Mouse (Mus musculus) forebrain, embryonic 11.5 days (tissue): Measurements from ENCODE around the gene Gtf2f2. TPM values are rescaled to one million over a fixed set of nuclear protein-coding genes. Genes with fewer than 3 reads are reported as not detected.

Experiments used
- ATAC-seq: fragments of 200-750 bp; cut with Nextera tagmentation; replicated peaks from 2 replicates; pipeline ENCODE4 v1.8.0; 2017; ENCODE audit warnings: moderate TSS enrichment; ENCODE audit not compliant: low FRiP score
- DNase-seq: peaks from one replicate; pipeline ENCODE4 v3.0.0-alpha.2; 2017; ENCODE audit warnings: low spot score
- H3K27ac ChIP-seq: fragments of 300-500 bp; sonication (generic); 2 replicates; pipeline ENCODE4 v1.5.1; 2014; ENCODE audit warnings: low read depth, low read length
- H3K27me3 ChIP-seq: fragments of 300-500 bp; sonication (generic); 2 replicates; pipeline ENCODE4 v1.6.1; 2014; ENCODE audit warnings: mild to moderate bottlenecking, low read length, mixed read lengths; ENCODE audit not compliant: control insufficient read depth, insufficient read depth
- H3K36me3 ChIP-seq: fragments of 300-500 bp; sonication (generic); 2 replicates; pipeline ENCODE4 v1.6.1; 2014; ENCODE audit warnings: mild to moderate bottlenecking, low read length, moderate library complexity, mixed read lengths; ENCODE audit not compliant: control insufficient read depth, insufficient read depth
- H3K4me1 ChIP-seq: fragments of 300-500 bp; sonication (generic); replicated peaks from 2 replicates; pipeline ENCODE4 v1.6.1; 2014; ENCODE audit warnings: low read length, mixed read lengths; ENCODE audit not compliant: control insufficient read depth, insufficient read depth
- H3K4me2 ChIP-seq: fragments of 300-500 bp; sonication (generic); 2 replicates; pipeline ENCODE4 v1.6.1; 2014; ENCODE audit warnings: low read depth, mild to moderate bottlenecking, low read length, moderate library complexity, mixed read lengths; ENCODE audit not compliant: severe bottlenecking
- H3K4me3 ChIP-seq: fragments of 300-500 bp; sonication (generic); 2 replicates; pipeline ENCODE4 v1.5.1; 2014; ENCODE audit warnings: low read depth, low read length
- H3K9ac ChIP-seq: fragments of 300-500 bp; sonication (generic); 2 replicates; pipeline ENCODE4 v1.6.1; 2014; ENCODE audit warnings: low read length
- H3K9me3 ChIP-seq: fragments of 300-500 bp; sonication (generic); 2 replicates; pipeline ENCODE4 v1.6.1; 2016; ENCODE audit warnings: low read length, mixed read lengths; ENCODE audit not compliant: control insufficient read depth
- WGBS: fragments of 180-500 bp; shearing (Covaris S2); extraction: QIAGEN DNeasy Blood & Tissue Kit; methylation state at CpG from one replicate; pipeline ENCODE4 v1.1.7; 2014; 5-methylcytosine and 5-hydroxymethylcytosine counted together
- polyA plus RNA-seq: library from polyadenylated mRNA; unstranded; fragments of >200 nt; fragmentation: Nextera tagmentation; extraction: Ambion mirVana; gene quantifications from 2 replicates; pipeline ENCODE4 v1.2.1, GENCODE M21; 2014

Gene Gtf2f2
- polyA plus RNA-seq, 1 experiment from 2014 or later, result 57.0 TPM

GRCm38 (mm10) chr14:75985112-75985511 is 25.6 kb downstream of the Gtf2f2 start:
- H3K9me3 ChIP-seq, result no peaks in the 10 kb centered on the region
- no peak overlapping the region for H3K4me2 ChIP-seq
- H3K4me3 ChIP-seq, result no peak overlapping the region
- H3K4me1 ChIP-seq, result no peaks in the 10 kb centered on the region
- no peaks in the 10 kb centered on the region for H3K27me3 ChIP-seq
- H3K27ac ChIP-seq, result no peak overlapping the region
- no peak for ATAC-seq
- 80% methylated on average over 4 of the region's 4 CpGs for WGBS
- H3K9ac ChIP-seq, result no peak overlapping the region
- no peaks in the 10 kb centered on the region for H3K36me3 ChIP-seq
- no peak for DNase-seq

DNA sequence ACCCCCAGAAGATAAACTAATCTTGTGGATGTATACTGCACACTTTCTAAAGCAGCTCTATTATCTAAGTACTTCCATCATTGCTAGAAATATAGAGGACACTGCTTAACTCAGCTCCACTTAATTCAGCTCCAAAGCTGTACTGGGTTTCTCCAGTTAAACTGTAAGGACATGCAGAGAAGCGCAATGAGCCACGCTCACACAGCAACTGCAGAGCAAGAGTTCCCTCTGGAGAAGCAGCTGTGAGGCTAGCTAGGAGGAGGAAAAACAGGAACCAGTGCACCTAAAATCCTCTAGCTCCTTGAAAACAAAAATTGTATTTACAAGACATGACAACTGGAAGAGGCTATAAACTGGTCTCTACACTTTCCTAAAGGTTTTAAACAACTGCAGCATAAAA is 26.8 kb downstream of the Gtf2f2 start:
- ATAC-seq, result no peak
- Histone ChIP-seq H3K9me3 (no peaks in the 10 kb centered on the region), H3K4me2 (no peak overlapping the region), H3K27me3 (no peaks in the 10 kb centered on the region), H3K36me3 (no peaks in the 10 kb centered on the region), H3K27ac (no peak overlapping the region), H3K4me1 (no peaks in the 10 kb centered on the region), H3K4me3 (no peak overlapping the region), H3K9ac (no peak overlapping the region; the same call in 1 of the 2 replicates)
- whole genome bisulfite sequencing, result 93% methylated on average over 2 of the region's 2 CpGs
- DNase-seq, result no peak

- Histone ChIP-seq H3K4me2 (no peak overlapping the region), H3K9me3 (no peaks in the 10 kb centered on the region), H3K36me3 (no peaks in the 10 kb centered on the region), H3K4me3 (no peak overlapping the region), H3K4me1 (no peaks in the 10 kb centered on the region), H3K27ac (no peak overlapping the region), H3K9ac (no peak overlapping the region), H3K27me3 (no peaks in the 10 kb centered on the region)
- no peak for ATAC-seq
- no peak for DNase-seq
- 95% methylated on average over 3 of the region's 3 CpGs for WGBS
These were observed 29.4 kb downstream of the Gtf2f2 start for GRCm38 (mm10) chr14:75981231-75981630.

- H3K4me3 ChIP-seq, result no peak overlapping the region
- H3K27ac ChIP-seq, result no peak overlapping the region
- ATAC-seq, result no peak
- H3K4me2 ChIP-seq, result no peak overlapping the region
- 67% methylated on average over 3 of the region's 3 CpGs for WGBS
- H3K27me3 ChIP-seq, result no peaks in the 10 kb centered on the region
- H3K36me3 ChIP-seq, result no peaks in the 10 kb centered on the region
- H3K9ac ChIP-seq, result no peak overlapping the region
- H3K4me1 ChIP-seq, result no peaks in the 10 kb centered on the region
- DNase-seq, result no peak
- H3K9me3 ChIP-seq, result no peaks in the 10 kb centered on the region
These were observed 34.6 kb downstream of the Gtf2f2 start for GRCm38 (mm10) chr14:75976107-75976506.

- H3K27ac ChIP-seq, result no peak overlapping the region
- no peaks in the 10 kb centered on the region for H3K27me3 ChIP-seq
- H3K36me3 ChIP-seq, result no peaks in the 10 kb centered on the region
- no peak overlapping the region for H3K4me3 ChIP-seq
- DNase-seq, result no peak
- H3K9me3 ChIP-seq, result no peaks in the 10 kb centered on the region
- no peak overlapping the region for H3K4me2 ChIP-seq
- WGBS, result 87% methylated on average over 5 of the region's 5 CpGs
- no peak overlapping the region for H3K9ac ChIP-seq
- no peak for ATAC-seq
- H3K4me1 ChIP-seq, result no peaks in the 10 kb centered on the region
These were observed 43.4 kb downstream of the Gtf2f2 start for GRCm38 (mm10) chr14:75967291-75967690.

- Histone ChIP-seq H3K9ac (no peak overlapping the region), H3K4me2 (no peak overlapping the region), H3K27me3 (no peaks in the 10 kb centered on the region), H3K27ac (no peak overlapping the region), H3K9me3 (no peaks in the 10 kb centered on the region), H3K4me1 (no peaks in the 10 kb centered on the region), H3K4me3 (no peak overlapping the region), H3K36me3 (no peaks in the 10 kb centered on the region)
- WGBS, result 97% methylated on average over 1 of the region's 1 CpGs
- DNase-seq (no peak), ATAC-seq (no peak)
These were observed 46.2 kb downstream of the Gtf2f2 start for GRCm38 (mm10) chr14:75964433-75964832.

GRCm38 (mm10) chr14:75964000-75964399 is 46.7 kb downstream of the Gtf2f2 start:
- WGBS, result 68% methylated on average over 5 of the region's 5 CpGs
- H3K4me1 ChIP-seq, result no peaks in the 10 kb centered on the region
- no peaks in the 10 kb centered on the region for H3K9me3 ChIP-seq
- ATAC-seq (no peak), DNase-seq (no peak)
- no peak overlapping the region for H3K4me2 ChIP-seq
- no peaks in the 10 kb centered on the region for H3K36me3 ChIP-seq
- no peak overlapping the region for H3K4me3 ChIP-seq
- H3K9ac ChIP-seq, result no peak overlapping the region
- H3K27ac ChIP-seq, result no peak overlapping the region
- no peaks in the 10 kb centered on the region for H3K27me3 ChIP-seq

- Histone ChIP-seq H3K9ac (no peak overlapping the region), H3K36me3 (no peaks in the 10 kb centered on the region), H3K27ac (no peak overlapping the region), H3K4me2 (no peak overlapping the region), H3K4me1 (no peaks in the 10 kb centered on the region), H3K4me3 (no peak overlapping the region), H3K27me3 (no peaks in the 10 kb centered on the region), H3K9me3 (no peaks in the 10 kb centered on the region)
- WGBS, result 36% methylated on average over 5 of the region's 5 CpGs
- no peak for DNase-seq
- no peak for ATAC-seq
These were observed 47.5 kb downstream of the Gtf2f2 start for GRCm38 (mm10) chr14:75963215-75963614.

- ATAC-seq (no peak), DNase-seq (no peak)
- H3K4me1 ChIP-seq, result no peaks in the 10 kb centered on the region
- H3K27me3 ChIP-seq, result no peaks in the 10 kb centered on the region
- no peak overlapping the region for H3K4me3 ChIP-seq
- no peak overlapping the region for H3K27ac ChIP-seq
- no peaks in the 10 kb centered on the region for H3K9me3 ChIP-seq
- H3K36me3 ChIP-seq, result no peaks in the 10 kb centered on the region
- WGBS, result 83% methylated on average over 9 of the region's 9 CpGs
- H3K4me2 ChIP-seq, result no peak overlapping the region
- no peak overlapping the region for H3K9ac ChIP-seq
These were observed 48.4 kb downstream of the Gtf2f2 start for GRCm38 (mm10) chr14:75962250-75962649.
